In the genomic region with DNA sequence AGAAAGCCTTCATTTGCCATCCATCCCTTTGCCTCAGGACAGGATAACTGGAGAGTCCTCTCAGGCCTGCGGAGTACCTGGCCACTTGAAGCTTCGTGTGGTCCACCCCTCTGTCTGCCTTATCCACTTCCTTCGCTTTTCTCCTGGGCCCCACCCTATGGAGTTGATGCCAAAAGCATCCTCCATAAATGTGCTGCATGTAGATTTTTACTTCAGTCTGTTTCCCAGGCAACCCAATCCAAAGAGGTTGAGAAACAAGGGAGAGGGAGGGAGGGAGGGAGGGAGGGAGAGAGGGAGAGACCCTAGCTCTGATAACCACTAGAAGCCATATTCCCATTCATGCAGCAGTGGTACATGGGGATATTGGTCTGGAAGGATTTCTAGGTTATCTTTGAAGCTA, we compare ENCODE assay signal across 15 mouse cellular contexts.
"Had no signal": no experiment of that assay in that cellular context is flagged by ENCODE, and none has a peak within 500 bp of the region (broad histone marks: within the 10 kb centered on the region; RNA-seq: fewer than 3 reads in every experiment).

No protein-coding gene starts in this region.

- H3K4me2 ChIP-seq: limb, embryonic 12.5 days; liver, embryonic 13.5 days; lung, embryonic 15.5 days; midbrain, embryonic 11.5 days; neural tube, embryonic 12.5 days; stomach, embryonic 15.5 days had no signal

- ATAC-seq: liver, postnatal 0 days had no signal

- H3K27me3 ChIP-seq: limb, embryonic 12.5 days; liver, embryonic 13.5 days; lung, embryonic 15.5 days; neural tube, embryonic 12.5 days; stomach, embryonic 15.5 days had no signal

- H3K9me3 ChIP-seq: limb, embryonic 12.5 days; liver, embryonic 13.5 days; lung, embryonic 15.5 days; neural tube, embryonic 12.5 days; stomach, embryonic 15.5 days had no signal

- H3K9ac ChIP-seq: limb, embryonic 12.5 days; liver, embryonic 13.5 days; liver, postnatal 0 days; lung, embryonic 15.5 days; neural tube, embryonic 12.5 days; stomach, embryonic 15.5 days had no signal

- H3K36me3 ChIP-seq: limb, embryonic 12.5 days; liver, embryonic 13.5 days; lung, embryonic 15.5 days; neural tube, embryonic 12.5 days; stomach, embryonic 15.5 days had no signal

- H3K4me3 ChIP-seq: limb, embryonic 12.5 days; liver, embryonic 13.5 days; lung, embryonic 15.5 days; megakaryocyte, embryonic 14.5 days; neural tube, embryonic 12.5 days; stomach, embryonic 15.5 days had no signal

- DNase-seq: kidney, adult 18-20 months; kidney, postnatal 10 days; kidney, postnatal 4 days; liver; liver, embryonic 13.5 days; liver, postnatal 0 days; lung, postnatal 14 days; thymus, postnatal 36 days had no signal

- H3K27ac ChIP-seq: limb, embryonic 12.5 days; liver, embryonic 13.5 days; lung, embryonic 15.5 days; macrophage; neural tube, embryonic 12.5 days; stomach, embryonic 15.5 days had no signal

- H3K4me1 ChIP-seq: limb, embryonic 12.5 days; liver, embryonic 13.5 days; lung, embryonic 15.5 days; neural tube, embryonic 12.5 days; stomach, embryonic 15.5 days had no signal
